Mouse (Mus musculus): ENCODE measurements around the gene 4921524J17Rik.

The 4921524J17Rik gene

DNA sequence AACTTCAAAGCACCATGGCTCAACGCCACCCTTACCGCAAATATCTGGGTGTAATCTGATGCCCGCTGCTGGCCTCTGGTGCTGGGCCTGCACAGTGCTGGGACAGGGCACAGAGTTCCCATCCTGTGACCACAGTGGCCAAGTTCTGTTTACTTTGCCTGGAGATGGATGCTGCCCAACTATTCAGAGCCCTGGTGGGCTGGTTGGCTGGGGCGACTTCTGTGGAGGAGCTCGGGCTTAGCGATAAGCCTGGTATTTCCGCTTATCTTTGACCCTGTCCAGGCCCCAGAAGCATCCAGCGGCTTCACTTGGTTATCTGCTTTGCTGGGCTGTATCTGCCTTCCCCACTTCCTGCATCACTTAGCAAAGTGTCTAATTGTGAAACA lies 51.8 kb downstream of the 4921524J17Rik start:
- DNase-seq (ENCODE audit: low spot score in 2 of 2) = no peak

DNA sequence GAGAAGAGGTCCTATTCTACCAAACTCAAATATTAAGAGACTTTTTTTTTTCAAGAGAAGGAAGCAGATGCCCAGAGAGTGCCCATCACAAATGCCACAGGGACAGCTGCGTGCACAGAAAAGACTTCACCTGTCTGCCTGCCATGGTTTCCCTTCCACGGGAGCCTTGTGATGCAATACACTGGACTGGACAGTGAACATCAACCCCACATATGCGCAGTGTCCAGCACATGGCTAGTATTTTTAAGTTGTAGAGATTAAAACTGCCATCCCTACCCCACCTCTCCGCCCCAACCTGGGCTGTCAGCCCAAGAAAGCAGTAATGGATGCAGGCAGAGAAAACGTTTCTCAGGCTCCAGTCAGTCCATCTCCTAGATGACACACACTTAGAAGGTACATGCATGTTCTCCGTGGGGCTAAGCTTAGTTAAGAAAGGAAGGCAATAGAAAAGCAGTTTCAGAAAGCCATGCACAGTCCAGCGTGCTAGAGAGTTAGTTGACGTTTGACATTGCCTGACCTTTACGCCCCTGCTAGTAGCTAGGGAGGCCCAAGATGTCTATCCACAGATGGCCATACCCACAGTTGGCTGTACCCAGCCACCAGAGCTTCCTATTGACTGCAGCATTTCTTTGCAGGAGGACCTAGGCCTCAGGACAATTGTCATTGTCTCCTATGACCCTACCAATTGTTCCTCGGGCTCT lies 52.4 kb downstream of the 4921524J17Rik start:
- no peak for DNase-seq (ENCODE audit: low spot score in 2 of 2)

DNA sequence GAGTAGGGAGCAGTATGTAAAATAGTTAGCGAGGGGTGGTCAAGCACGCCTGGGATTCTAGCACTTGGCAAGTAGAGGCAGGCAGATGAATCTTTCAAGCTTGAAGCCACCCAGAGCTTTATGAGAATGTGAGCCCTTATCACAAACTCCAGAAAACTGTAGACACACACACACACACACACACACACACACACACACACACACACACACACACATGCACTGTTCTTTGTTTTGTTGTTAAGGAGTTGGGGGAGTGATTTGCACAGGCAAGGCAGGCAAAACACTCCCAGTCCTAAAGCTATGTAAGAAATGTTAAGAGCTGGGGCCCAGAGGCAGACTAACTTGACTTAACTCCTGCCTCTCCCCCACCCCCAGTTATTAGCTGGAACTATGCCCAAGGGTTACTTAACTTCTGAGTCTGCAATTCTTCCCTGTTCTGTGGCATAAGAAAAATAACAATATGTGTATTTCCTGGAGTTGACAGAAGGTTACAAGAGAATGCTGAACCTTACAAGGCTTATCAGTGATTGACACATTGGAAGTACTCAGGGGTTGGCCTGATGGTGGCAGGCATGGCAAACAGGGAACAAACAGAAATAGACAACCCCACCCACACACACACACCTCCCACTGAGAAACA lies 53.4 kb downstream of the 4921524J17Rik start:
- DNase-seq (ENCODE audit: low spot score in 2 of 2) = peak in 1 of 2 experiments; percentile 38

DNA sequence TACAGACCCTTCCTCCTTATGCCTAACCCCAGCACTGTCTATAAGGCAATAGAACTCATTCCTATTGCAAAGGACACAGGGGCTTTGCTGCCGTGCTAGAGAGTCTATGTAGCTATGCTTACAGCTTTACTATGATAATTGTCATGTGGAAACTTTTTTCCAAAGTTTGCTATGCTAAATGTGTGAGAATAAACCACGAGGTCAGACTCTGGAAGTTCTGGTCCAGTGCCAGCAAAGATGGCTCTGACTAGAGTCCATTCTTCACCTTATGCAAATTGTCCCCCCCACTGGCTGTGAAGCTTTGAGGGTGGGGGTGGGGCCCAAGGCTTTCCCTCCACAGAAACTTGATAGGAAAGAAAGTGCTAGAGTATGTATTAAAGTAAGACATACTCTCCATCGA lies 56.1 kb downstream of the 4921524J17Rik start:
- no peak for DNase-seq (ENCODE audit: low spot score in 2 of 2)

DNA sequence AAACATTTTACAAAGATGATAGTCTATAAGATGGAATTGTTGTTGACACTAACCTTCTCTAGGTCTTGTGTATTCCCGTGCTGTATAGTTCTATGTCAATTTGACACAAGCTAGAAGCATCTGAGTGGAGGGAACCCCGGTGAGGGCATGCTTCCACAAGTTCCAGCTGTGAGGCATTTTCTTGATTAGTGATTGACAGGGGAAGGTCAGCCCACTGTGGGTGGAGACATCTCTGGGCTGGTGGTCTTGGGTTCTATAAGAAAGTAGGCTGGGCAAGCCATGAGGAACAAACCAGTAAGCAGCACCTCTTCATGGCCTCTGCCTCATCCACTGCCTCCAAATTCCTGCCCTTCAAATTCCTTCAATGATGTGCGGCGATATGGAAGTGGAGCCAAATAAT lies 58.3 kb downstream of the 4921524J17Rik start:
- no peak for DNase-seq (ENCODE audit: low spot score in 2 of 2)

DNA sequence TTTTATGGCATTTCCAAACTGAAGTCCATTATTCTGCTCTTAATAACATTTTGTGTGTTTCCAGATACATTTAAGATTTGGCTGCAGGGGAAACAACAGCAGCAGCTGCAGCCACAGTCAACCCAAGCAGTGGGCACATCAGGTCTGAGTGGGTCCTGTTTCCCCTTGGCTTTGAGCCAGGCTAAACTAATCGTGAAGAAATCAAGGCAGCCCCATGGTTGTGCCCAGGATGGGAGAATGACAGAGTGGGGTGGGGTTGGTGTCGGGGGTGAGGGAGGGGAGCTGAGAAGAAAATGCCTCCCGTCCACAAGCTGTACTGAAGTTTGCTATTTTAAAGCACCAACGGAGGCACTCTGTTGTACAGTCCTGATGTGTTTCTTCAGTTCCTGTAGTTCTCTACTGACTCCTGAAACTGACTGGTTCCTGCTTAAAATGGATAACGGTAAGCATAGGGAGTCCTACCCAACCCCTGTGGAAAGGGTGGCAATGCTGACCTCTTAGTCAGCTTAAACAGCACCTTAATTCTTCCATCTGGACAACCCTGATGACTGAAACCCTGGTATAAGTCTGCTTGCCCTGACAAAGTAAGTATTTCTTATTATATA lies 59.1 kb downstream of the 4921524J17Rik start:
- DNase-seq (ENCODE audit: low spot score in 2 of 2) = no peak

DNA sequence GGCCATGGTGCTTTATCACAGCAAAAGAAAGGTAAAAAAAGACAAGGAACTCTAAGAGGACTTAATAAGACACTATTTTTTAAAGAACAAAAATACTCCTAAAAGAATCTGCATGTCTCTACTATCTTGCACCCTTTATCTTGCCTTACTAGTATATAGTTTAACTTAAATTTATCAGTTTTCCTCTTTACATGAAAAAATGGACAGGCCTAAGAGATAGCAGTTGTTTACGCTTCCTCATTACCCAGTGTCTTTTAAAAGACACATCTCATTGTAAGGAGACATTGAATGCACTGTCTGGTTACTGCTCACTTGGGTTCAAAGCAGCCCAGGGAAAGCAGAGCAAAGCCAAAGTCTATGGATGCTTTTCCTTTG lies 60.2 kb downstream of the 4921524J17Rik start:
- no peak for DNase-seq (ENCODE audit: low spot score in 2 of 2)

DNA sequence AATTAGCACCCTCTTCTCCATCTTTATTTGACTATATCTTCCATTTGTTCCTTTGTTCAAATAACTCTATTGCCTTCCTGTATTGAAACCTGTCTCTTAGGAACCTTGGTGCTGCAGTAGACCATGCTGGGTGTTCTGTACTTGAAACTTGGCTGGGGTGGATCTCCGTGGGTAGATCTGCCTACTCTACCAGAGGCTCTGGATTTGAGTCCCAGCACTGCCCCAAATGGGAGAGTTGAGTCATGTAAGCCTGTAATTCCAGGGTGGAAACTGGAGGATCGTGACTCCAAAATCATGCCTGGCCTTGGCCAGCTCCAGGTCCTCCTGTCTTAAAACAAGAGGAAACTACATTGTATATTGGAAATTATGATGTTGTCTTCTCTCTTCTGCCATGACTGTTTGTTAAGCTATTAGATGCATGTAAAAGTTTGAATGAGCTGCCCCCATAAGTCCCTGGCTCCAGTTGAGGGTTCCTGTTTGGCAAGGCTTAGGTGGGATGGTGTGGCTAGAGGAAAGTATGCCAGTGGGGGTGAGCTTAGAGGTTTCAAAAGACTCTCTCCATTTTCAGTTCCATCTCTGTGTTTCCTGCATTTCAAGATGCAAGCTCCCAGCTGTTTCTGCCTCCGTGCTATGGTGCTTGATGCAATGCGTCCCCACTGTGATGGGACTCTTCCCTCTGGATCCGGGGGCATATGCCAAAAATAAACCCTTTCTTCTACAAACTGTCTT lies 60.7 kb downstream of the 4921524J17Rik start:
- peak in 1 of 2 experiments; percentile 18 for DNase-seq (ENCODE audit: low spot score in 2 of 2)

DNA sequence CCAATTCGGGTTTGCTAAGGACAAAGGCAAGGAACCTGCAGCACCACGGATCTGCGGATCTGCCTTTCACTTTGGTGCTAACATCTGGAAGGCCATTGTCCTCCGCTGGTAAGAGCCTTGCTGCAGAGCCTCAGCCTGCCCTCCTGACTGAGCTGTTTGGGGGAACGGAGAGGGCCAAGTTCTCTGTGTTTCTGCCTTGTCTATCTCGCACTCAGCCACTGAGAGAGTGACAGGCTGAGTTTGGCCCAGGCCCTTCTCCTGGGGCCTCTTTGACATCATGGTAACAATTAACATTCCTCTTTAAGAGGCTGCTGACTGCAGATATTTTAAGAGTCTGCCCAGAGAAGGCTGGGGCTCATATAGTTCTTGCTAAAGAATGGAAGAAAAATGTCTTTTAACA lies 67.5 kb downstream of the 4921524J17Rik start:
- no peak for DNase-seq (ENCODE audit: low spot score in 2 of 2)

DNA sequence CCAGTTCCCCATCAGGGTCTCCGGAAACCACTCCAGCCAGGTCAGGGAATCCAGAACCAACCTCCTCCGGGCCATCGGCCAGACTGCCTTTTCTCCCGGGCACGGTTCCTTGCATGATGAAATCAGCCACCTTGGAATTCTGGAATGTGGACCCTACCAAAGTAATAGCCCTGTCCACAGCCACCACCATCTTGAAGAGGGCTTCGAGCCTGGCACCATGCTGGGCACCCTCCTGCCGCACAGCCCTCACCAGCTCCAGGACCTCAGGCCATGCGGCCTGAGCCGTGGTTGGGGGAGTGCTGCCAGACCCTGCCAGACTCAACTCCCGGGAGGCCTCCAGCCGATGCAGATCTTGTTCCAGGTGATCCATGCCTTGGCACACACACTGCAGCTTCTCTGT lies 68.0 kb downstream of the 4921524J17Rik start:
- DNase-seq (ENCODE audit: low spot score in 2 of 2) = no peak

DNA sequence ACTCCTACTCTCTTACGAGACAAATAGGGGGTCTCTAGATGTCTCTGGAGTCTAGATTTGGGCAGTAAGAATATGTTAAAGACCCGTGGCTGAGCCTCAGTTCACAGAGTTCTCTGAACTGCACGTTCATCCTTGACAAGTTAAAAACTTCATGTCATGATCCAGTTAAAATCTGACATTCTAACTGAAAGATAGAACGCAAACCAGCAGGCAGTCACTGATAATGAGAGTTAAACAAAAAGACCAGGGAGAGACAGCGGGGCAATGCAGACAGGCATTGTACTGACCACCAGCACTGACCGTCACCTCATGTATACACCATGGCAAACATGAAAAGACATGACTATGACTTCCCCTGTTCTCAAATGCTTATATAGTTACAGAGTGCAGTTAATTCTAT lies 69.2 kb downstream of the 4921524J17Rik start:
- no peak for DNase-seq (ENCODE audit: low spot score in 2 of 2)

DNA sequence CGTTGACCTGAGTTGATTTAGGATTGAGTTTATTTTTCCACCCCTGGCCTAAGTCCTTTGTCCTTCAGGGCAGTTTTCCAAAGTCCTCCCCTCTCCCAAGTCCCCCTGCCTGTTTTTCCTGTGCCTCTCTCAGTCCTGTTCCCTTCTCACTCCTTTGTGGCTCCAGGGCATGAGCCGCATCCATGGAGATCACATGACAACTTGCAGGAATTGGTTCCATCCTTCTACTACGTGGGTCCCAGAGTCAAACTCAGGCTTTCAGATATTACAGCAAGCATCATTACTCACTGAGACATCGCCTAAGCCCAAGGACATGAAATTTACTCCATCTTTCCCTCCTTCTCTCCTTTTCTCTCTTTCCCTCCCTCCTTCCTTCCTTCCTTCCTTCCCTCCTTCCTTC lies 70.4 kb downstream of the 4921524J17Rik start:
- DNase-seq (ENCODE audit: low spot score in 2 of 2) = no peak

All from right cerebral cortex, adult 2 months (tissue).